Mouse (Mus musculus): ENCODE measurements around the gene Sertad4.

The Sertad4 gene

GRCm38 (mm10) chr1:192851126-192851525 lies 4.4 kb downstream of the Sertad4 start:
- DNase-seq = no peak

GRCm38 (mm10) chr1:192849616-192850015 lies 5.9 kb downstream of the Sertad4 start:
- DNase-seq = no peak

- no peak for DNase-seq
Observed at GRCm38 (mm10) chr1:192847254-192847653, 8.3 kb downstream of the Sertad4 start.

GRCm38 (mm10) chr1:192841094-192841813 lies 14.3 kb downstream of the Sertad4 start:
- no peak for DNase-seq

- no peak for DNase-seq
Observed at GRCm38 (mm10) chr1:192840655-192841054, 14.9 kb downstream of the Sertad4 start.

GRCm38 (mm10) chr1:192835211-192835681 lies 20.3 kb downstream of the Sertad4 start:
- peak; percentile 5 to 8 for DNase-seq

GRCm38 (mm10) chr1:192834361-192835210 lies 21.0 kb downstream of the Sertad4 start:
- peak; percentile 49 to 70 for DNase-seq

- DNase-seq = no peak
Observed at GRCm38 (mm10) chr1:192833586-192833985, 22.0 kb downstream of the Sertad4 start.

- DNase-seq = no peak
Observed at GRCm38 (mm10) chr1:192833097-192833496, 22.5 kb downstream of the Sertad4 start.

- DNase-seq = no peak
Observed at GRCm38 (mm10) chr1:192832338-192832737, 23.2 kb downstream of the Sertad4 start.

- no peak for DNase-seq
Observed at GRCm38 (mm10) chr1:192830444-192830843, 25.1 kb downstream of the Sertad4 start.

- no peak for DNase-seq
Observed at GRCm38 (mm10) chr1:192828928-192829327, 26.6 kb downstream of the Sertad4 start.

GRCm38 (mm10) chr1:192827955-192828354 lies 27.6 kb downstream of the Sertad4 start:
- no peak for DNase-seq

- DNase-seq = peak in 1 of 2 experiments; percentile 17
Observed at GRCm38 (mm10) chr1:192825746-192826145, 29.8 kb downstream of the Sertad4 start.

GRCm38 (mm10) chr1:192822652-192823525 lies 32.7 kb downstream of the Sertad4 start:
- no peak for DNase-seq

- no peak for DNase-seq
Observed at GRCm38 (mm10) chr1:192822309-192822651, 33.3 kb downstream of the Sertad4 start.

GRCm38 (mm10) chr1:192818334-192818733 lies 37.2 kb downstream of the Sertad4 start:
- no peak for DNase-seq

GRCm38 (mm10) chr1:192815789-192816188 lies 39.8 kb downstream of the Sertad4 start:
- DNase-seq = no peak

- no peak for DNase-seq
Observed at GRCm38 (mm10) chr1:192814700-192815099, 40.9 kb downstream of the Sertad4 start.

- DNase-seq = no peak
Observed at GRCm38 (mm10) chr1:192812758-192813157, 42.8 kb downstream of the Sertad4 start.

GRCm38 (mm10) chr1:192812290-192812689 lies 43.3 kb downstream of the Sertad4 start:
- no peak for DNase-seq

- DNase-seq = no peak
Observed at GRCm38 (mm10) chr1:192806168-192807157, 49.1 kb downstream of the Sertad4 start.

All from thymus, postnatal 36 days (tissue).